Mouse (Mus musculus) bone marrow, adult 2 months (tissue): Measurements from ENCODE around the gene Slc12a1. TPM values are rescaled to one million over a fixed set of nuclear protein-coding genes. Genes with fewer than 3 reads are reported as not detected.

Source experiments
- H3K27ac ChIP-seq: fragments of 200-500 bp; 2 replicates; pipeline ENCODE4 v1.5.1; 2012; ENCODE audit warnings: low read depth, mild to moderate bottlenecking, control low read depth, inconsistent platforms, low read length; ENCODE audit not compliant: control insufficient read depth, poor library complexity, insufficient read depth
- H3K4me1 ChIP-seq: fragments of 200-500 bp; 2 replicates; pipeline ENCODE4 v1.6.1; 2011; ENCODE audit warnings: low read length; ENCODE audit not compliant: control insufficient read depth, insufficient read depth
- H3K4me3 ChIP-seq: fragments of 200-500 bp; replicated peaks from 2 replicates; pipeline ENCODE3; 2011; ENCODE audit warnings: mild to moderate bottlenecking, low read depth, low read length, control low read depth; ENCODE audit not compliant: control insufficient read depth
- CTCF ChIP-seq: fragments of 200-500 bp; IDR thresholded peaks from 2 replicates; pipeline ENCODE4 v1.5.1; 2011; ENCODE audit warnings: low read length, control low read depth; ENCODE audit not compliant: control insufficient read depth, insufficient read depth
- POLR2A ChIP-seq: fragments of 200-500 bp; IDR thresholded peaks from 2 replicates; pipeline ENCODE4 v1.6.1; 2011; ENCODE audit warnings: low read depth, mild to moderate bottlenecking, control low read depth, low read length, borderline replicate concordance; ENCODE audit not compliant: control insufficient read depth
- WGBS: fragments of 180-500 bp; shearing (Covaris S2); methylation state at CpG from one replicate; pipeline ENCODE4 v1.1.7; 2018; 5-methylcytosine and 5-hydroxymethylcytosine counted together
- polyA plus RNA-seq: library from polyadenylated mRNA; stranded (reverse); fragments of >200 nt; gene quantifications from 2 replicates; pipeline ENCODE4 v1.2.4, GENCODE M21; 2011; ENCODE audit warnings: low replicate concordance; ENCODE audit not compliant: missing spikeins, insufficient read depth, insufficient read length

Slc12a1 gene
- polyA plus RNA-seq, 1 experiment: not detected

GRCm38 (mm10) chr2:125276692-125277091 lies 124.4 kb downstream of the Slc12a1 start:
- no peak for TF ChIP-seq POLR2A
- TF ChIP-seq CTCF: no peak
- Histone ChIP-seq H3K4me3 (no peak overlapping the region), H3K27ac (no peak overlapping the region), H3K4me1 (no peaks in the 10 kb centered on the region)
- WGBS: 66% methylated on average over 5 of the region's 5 CpGs

GRCm38 (mm10) chr2:125278474-125278873 lies 126.2 kb downstream of the Slc12a1 start:
- TF ChIP-seq POLR2A (no peak), CTCF (no peak)
- Histone ChIP-seq H3K27ac (no peak overlapping the region), H3K4me3 (no peak overlapping the region), H3K4me1 (no peaks in the 10 kb centered on the region)
- WGBS: 39% methylated on average over 7 of the region's 7 CpGs

Other genes with a start within 250 kb of the Slc12a1 start
- 6.2 and 6.5 TPM in 2 replicates for gene Slc24a5, start 84.4 kb upstream of the Slc12a1 start, polyA plus RNA-seq
- 39.8 and 41.1 TPM in 2 replicates for gene Myef2, start 28.8 kb upstream of the Slc12a1 start, polyA plus RNA-seq
- gene Ctxn2, start 15.8 kb upstream of the Slc12a1 start, polyA plus RNA-seq: not detected in 2 replicates
- gene Dut, start 94.7 kb downstream of the Slc12a1 start, polyA plus RNA-seq: 93.9 and 94.2 TPM in 2 replicates